Mouse (Mus musculus): ENCODE measurements at regions not wholly inside any gene's neighbourhood (a gene's known extent, or its start where the extent isn't known, plus 50 kb on each side); places are given as distances from the start of the nearest gene placed in this dataset.

- Histone ChIP-seq H3K4me1 (no peaks in the 10 kb centered on the region), H3K9me3 (no peaks in the 10 kb centered on the region), H3K4me3 (no peak overlapping the region), H3K27me3 (no peaks in the 10 kb centered on the region), H3K4me2 (replicated peaks) (no peak overlapping the region), H3K9ac (no peak overlapping the region), H3K27ac (no peak overlapping the region), H3K36me3 (no peaks in the 10 kb centered on the region)
- 66% methylated on average over 6 of the region's 6 CpGs for WGBS
- ATAC-seq (ENCODE audit: insufficient number of reproducible peaks, insufficient read depth, low FRiP score, low TSS enrichment) = no peak
These were observed 139.9 kb downstream of the Tle1 start for GRCm38 (mm10) chr4:72060605-72061352.

- peak; percentile 47; the same call in 1 of the 2 replicates for ATAC-seq (ENCODE audit: insufficient number of reproducible peaks, insufficient read depth, low FRiP score, low TSS enrichment)
- Histone ChIP-seq H3K9ac (no peak overlapping the region), H3K36me3 (no peaks in the 10 kb centered on the region), H3K27me3 (no peaks in the 10 kb centered on the region), H3K27ac (no peak overlapping the region), H3K4me1 (no peaks in the 10 kb centered on the region), H3K4me2 (replicated peaks) (no peak overlapping the region), H3K4me3 (no peak overlapping the region), H3K9me3 (no peaks in the 10 kb centered on the region)
- WGBS = 25% methylated on average over 6 of the region's 6 CpGs
These were observed 150.9 kb downstream of the Tle1 start for GRCm38 (mm10) chr4:72049638-72050454.

GRCm38 (mm10) chr4:72022152-72022551 is 178.6 kb downstream of the Tle1 start:
- no peaks in the 10 kb centered on the region for H3K27me3 ChIP-seq

GRCm38 (mm10) chr4:72014221-72014850 is 186.4 kb downstream of the Tle1 start:
- Histone ChIP-seq H3K4me2 (replicated peaks) (no peak overlapping the region), H3K9me3 (peaks cover 3% of the 10 kb centered on the region; the same call in 1 of the 2 replicates), H3K36me3 (no peaks in the 10 kb centered on the region), H3K9ac (no peak overlapping the region), H3K4me3 (no peak overlapping the region), H3K4me1 (no peaks in the 10 kb centered on the region), H3K27ac (no peak overlapping the region), H3K27me3 (no peaks in the 10 kb centered on the region)
- 82% methylated on average over 2 of the region's 2 CpGs for WGBS
- no peak for ATAC-seq (ENCODE audit: insufficient number of reproducible peaks, insufficient read depth, low FRiP score, low TSS enrichment)

More at GRCm38 (mm10) chr4:72022152-72022551, 178.6 kb downstream of the Tle1 start:
- H3K9me3 ChIP-seq = no peaks in the 10 kb centered on the region
- H3K4me3 ChIP-seq = no peak overlapping the region
- no peaks in the 10 kb centered on the region for H3K4me1 ChIP-seq
- 87% methylated on average over 2 of the region's 2 CpGs for WGBS
- H3K36me3 ChIP-seq = no peaks in the 10 kb centered on the region
- no peak overlapping the region for H3K27ac ChIP-seq
- H3K9ac ChIP-seq = no peak overlapping the region
- H3K4me2 ChIP-seq (replicated peaks) = no peak overlapping the region
- ATAC-seq (ENCODE audit: insufficient number of reproducible peaks, insufficient read depth, low FRiP score, low TSS enrichment) = no peak

GRCm38 (mm10) chr4:72013583-72013982 is 187.1 kb downstream of the Tle1 start:
- Histone ChIP-seq H3K4me1 (no peaks in the 10 kb centered on the region), H3K27ac (no peak overlapping the region), H3K9ac (no peak overlapping the region), H3K4me3 (no peak overlapping the region), H3K36me3 (no peaks in the 10 kb centered on the region), H3K27me3 (no peaks in the 10 kb centered on the region), H3K9me3 (peaks cover 6% of the 10 kb centered on the region), H3K4me2 (replicated peaks) (no peak overlapping the region)
- no peak for ATAC-seq (ENCODE audit: insufficient number of reproducible peaks, insufficient read depth, low FRiP score, low TSS enrichment)
- WGBS = 81% methylated on average over 3 of the region's 3 CpGs

- Histone ChIP-seq H3K9ac (no peak overlapping the region), H3K4me1 (no peaks in the 10 kb centered on the region), H3K4me3 (no peak overlapping the region), H3K9me3 (peaks cover 7% of the 10 kb centered on the region), H3K27ac (no peak overlapping the region), H3K4me2 (replicated peaks) (no peak overlapping the region), H3K27me3 (no peaks in the 10 kb centered on the region), H3K36me3 (no peaks in the 10 kb centered on the region)
- ATAC-seq (ENCODE audit: insufficient number of reproducible peaks, insufficient read depth, low FRiP score, low TSS enrichment) = no peak
- 86% methylated on average over 4 of the region's 4 CpGs for WGBS
These were observed 190.4 kb downstream of the Tle1 start for GRCm38 (mm10) chr4:72010316-72010715.

- ATAC-seq (ENCODE audit: insufficient number of reproducible peaks, insufficient read depth, low FRiP score, low TSS enrichment) = no peak
These were observed 194.8 kb downstream of the Tle1 start for GRCm38 (mm10) chr4:72005926-72006325.

GRCm38 (mm10) chr4:72001221-72001875 is 199.4 kb downstream of the Tle1 start:
- Histone ChIP-seq H3K9ac (no peak overlapping the region), H3K9me3 (peaks cover 4% of the 10 kb centered on the region; the same call in 1 of the 2 replicates), H3K4me2 (replicated peaks) (no peak overlapping the region), H3K27me3 (no peaks in the 10 kb centered on the region), H3K4me3 (no peak overlapping the region), H3K36me3 (no peaks in the 10 kb centered on the region), H3K27ac (no peak overlapping the region), H3K4me1 (no peaks in the 10 kb centered on the region)
- 60% methylated on average over 2 of the region's 2 CpGs for WGBS
- no peak for ATAC-seq (ENCODE audit: insufficient number of reproducible peaks, insufficient read depth, low FRiP score, low TSS enrichment)

More at GRCm38 (mm10) chr4:72005926-72006325, 194.8 kb downstream of the Tle1 start:
- H3K4me2 ChIP-seq (replicated peaks) = no peak overlapping the region
- H3K27me3 ChIP-seq = no peaks in the 10 kb centered on the region
- no peaks in the 10 kb centered on the region for H3K36me3 ChIP-seq
- H3K9me3 ChIP-seq = peaks cover 12% of the 10 kb centered on the region
- no peak overlapping the region for H3K9ac ChIP-seq
- no peak overlapping the region for H3K27ac ChIP-seq
- H3K4me3 ChIP-seq = no peak overlapping the region
- no peaks in the 10 kb centered on the region for H3K4me1 ChIP-seq

- no peak for ATAC-seq (ENCODE audit: insufficient number of reproducible peaks, insufficient read depth, low FRiP score, low TSS enrichment)
- Histone ChIP-seq H3K4me1 (no peaks in the 10 kb centered on the region), H3K4me2 (replicated peaks) (no peak overlapping the region), H3K27ac (no peak overlapping the region), H3K36me3 (no peaks in the 10 kb centered on the region), H3K27me3 (no peaks in the 10 kb centered on the region), H3K9me3 (no peaks in the 10 kb centered on the region), H3K4me3 (no peak overlapping the region), H3K9ac (no peak overlapping the region)
- 15% methylated on average over 1 of the region's 1 CpGs for WGBS
These were observed 210.9 kb upstream of the Gm11232 start for GRCm38 (mm10) chr4:71968701-71969100.

GRCm38 (mm10) chr4:71953441-71953840 is 195.7 kb upstream of the Gm11232 start:
- ATAC-seq (ENCODE audit: insufficient number of reproducible peaks, insufficient read depth, low FRiP score, low TSS enrichment) = no peak
- no peaks in the 10 kb centered on the region for H3K36me3 ChIP-seq
- no peak overlapping the region for H3K4me3 ChIP-seq
- no peaks in the 10 kb centered on the region for H3K9me3 ChIP-seq
- H3K27ac ChIP-seq = no peak overlapping the region
- WGBS = 83% methylated on average over 2 of the region's 2 CpGs
- no peak overlapping the region for H3K9ac ChIP-seq
- H3K27me3 ChIP-seq = no peaks in the 10 kb centered on the region
- no peak overlapping the region for H3K4me2 ChIP-seq (replicated peaks)
- H3K4me1 ChIP-seq = no peaks in the 10 kb centered on the region

GRCm38 (mm10) chr4:71933240-71933986 is 175.6 kb upstream of the Gm11232 start:
- no peaks in the 10 kb centered on the region for H3K36me3 ChIP-seq
- H3K4me1 ChIP-seq = no peaks in the 10 kb centered on the region
- H3K9ac ChIP-seq = no peak overlapping the region
- no peak overlapping the region for H3K4me3 ChIP-seq
- no peak for ATAC-seq (ENCODE audit: insufficient number of reproducible peaks, insufficient read depth, low FRiP score, low TSS enrichment)
- no peak overlapping the region for H3K4me2 ChIP-seq (replicated peaks)
- H3K27me3 ChIP-seq = no peaks in the 10 kb centered on the region
- H3K9me3 ChIP-seq = no peaks in the 10 kb centered on the region
- WGBS = 61% methylated on average over 2 of the region's 2 CpGs
- H3K27ac ChIP-seq = no peak overlapping the region

Measured in embryonic facial prominence, embryonic 12.5 days (tissue).